Mouse (Mus musculus) stomach, embryonic 14.5 days (tissue): ENCODE data around the gene Hesx1. TPM values are rescaled to one million over a fixed set of nuclear protein-coding genes. Genes with fewer than 3 reads are reported as not detected.

Source experiments
- ATAC-seq: fragments of 200-750 bp; cut with Nextera tagmentation; 2 replicates; pipeline ENCODE4 v1.8.0; 2017; ENCODE audit warnings: low read depth, moderate TSS enrichment; ENCODE audit not compliant: insufficient number of reproducible peaks, insufficient read depth, low FRiP score
- H3K27ac ChIP-seq: fragments of 300-500 bp; sonication (generic); 2 replicates; pipeline ENCODE4 v1.5.1; 2014; ENCODE audit warnings: mild to moderate bottlenecking, low read length, moderate library complexity, mixed read lengths
- H3K27me3 ChIP-seq: fragments of 300-500 bp; sonication (generic); 2 replicates; pipeline ENCODE4 v1.6.1; 2014; ENCODE audit warnings: low read length, control low read depth, mixed read lengths; ENCODE audit not compliant: control insufficient read depth, insufficient read depth
- H3K36me3 ChIP-seq: fragments of 300-500 bp; sonication (generic); 2 replicates; pipeline ENCODE4 v1.6.1; 2014; ENCODE audit warnings: mild to moderate bottlenecking, control low read depth, low read length, moderate library complexity, mixed read lengths; ENCODE audit not compliant: control insufficient read depth, insufficient read depth
- H3K4me1 ChIP-seq: fragments of 300-500 bp; sonication (generic); 2 replicates; pipeline ENCODE4 v1.6.1; 2014; ENCODE audit warnings: low read length, control low read depth, mixed read lengths; ENCODE audit not compliant: control insufficient read depth, insufficient read depth
- H3K4me2 ChIP-seq: fragments of 300-500 bp; sonication (generic); replicated peaks from 2 replicates; pipeline ENCODE4 v1.6.1; 2014; ENCODE audit warnings: low read depth, low read length, control low read depth
- H3K4me3 ChIP-seq: fragments of 300-500 bp; sonication (generic); 2 replicates; pipeline ENCODE4 v1.5.1; 2014; ENCODE audit warnings: low read depth, low read length, control low read depth
- H3K9ac ChIP-seq: fragments of 300-500 bp; sonication (generic); replicated peaks from 2 replicates; pipeline ENCODE4 v1.6.1; 2014; ENCODE audit warnings: low read depth, mild to moderate bottlenecking, control low read depth, low read length, moderate library complexity, mixed read lengths
- H3K9me3 ChIP-seq: fragments of 300-500 bp; sonication (generic); 2 replicates; pipeline ENCODE4 v1.6.1; 2016; ENCODE audit warnings: low read depth, low read length, control low read depth; ENCODE audit not compliant: control insufficient read depth
- WGBS: fragments of 180-500 bp; shearing (Covaris S2); extraction: QIAGEN DNeasy Blood & Tissue Kit; methylation state at CpG from one replicate; pipeline ENCODE4 v1.1.7; 2014; 5-methylcytosine and 5-hydroxymethylcytosine counted together
- polyA plus RNA-seq: library from polyadenylated mRNA; unstranded; fragments of >200 nt; fragmentation: Nextera tagmentation; extraction: Ambion mirVana; gene quantifications from 2 replicates; pipeline ENCODE4 v1.2.1, GENCODE M21; 2014

Gene Hesx1
- polyA plus RNA-seq, 1 experiment from 2014 or later, result not detected

- H3K4me1 ChIP-seq, result peaks cover 28% of the 10 kb centered on the region; the same call in 1 of the 2 replicates
- H3K9me3 ChIP-seq, result no peaks in the 10 kb centered on the region
- no peak overlapping the region for H3K4me2 ChIP-seq
- ATAC-seq, result no peak
- no peaks in the 10 kb centered on the region for H3K36me3 ChIP-seq
- no peak overlapping the region for H3K4me3 ChIP-seq
- H3K9ac ChIP-seq, result no peak overlapping the region
- H3K27ac ChIP-seq, result no peak overlapping the region; the same call in 1 of the 2 replicates
- H3K27me3 ChIP-seq, result no peaks in the 10 kb centered on the region
- WGBS, result 48% methylated on average over 5 of the region's 5 CpGs
These were observed 57.3 kb downstream of the Hesx1 start for GRCm38 (mm10) chr14:27051511-27051895.

Other genes with a start within 250 kb of the Hesx1 start
- gene Asb14, start 99.9 kb upstream of the Hesx1 start, polyA plus RNA-seq, result not detected in 2 replicates
- gene Appl1, start 23.2 kb upstream of the Hesx1 start, polyA plus RNA-seq, result 61.3 and 63.4 TPM in 2 replicates
- gene Il17rd, start 44.5 kb downstream of the Hesx1 start, polyA plus RNA-seq, result 4.0 and 5.2 TPM in 2 replicates
- gene Arhgef3, start 120.5 kb downstream of the Hesx1 start, polyA plus RNA-seq, result 16.4 and 17.3 TPM in 2 replicates